Mouse (Mus musculus) heart, embryonic 16.5 days (tissue): ENCODE results near the gene Spg21. TPM values are rescaled to one million over a fixed set of nuclear protein-coding genes. Genes with fewer than 3 reads are reported as not detected.

ENCODE experiments used
- ATAC-seq: fragments of 200-750 bp; cut with Nextera tagmentation; replicated peaks from 2 replicates; pipeline ENCODE4 v1.8.0; 2017; ENCODE audit warnings: moderate number of reproducible peaks; ENCODE audit not compliant: insufficient read depth, low FRiP score; ENCODE audit errors: extremely low read depth
- H3K27ac ChIP-seq: fragments of 300-500 bp; sonication (generic); 2 replicates; pipeline ENCODE4 v1.5.1; 2014; ENCODE audit warnings: mild to moderate bottlenecking, low read length, control low read depth, moderate library complexity
- H3K27me3 ChIP-seq: fragments of 300-500 bp; sonication (generic); 2 replicates; pipeline ENCODE4 v1.6.1; 2014; ENCODE audit warnings: low read length, mixed read lengths; ENCODE audit not compliant: control insufficient read depth, insufficient read depth
- H3K36me3 ChIP-seq: fragments of 300-500 bp; sonication (generic); 2 replicates; pipeline ENCODE4 v1.6.1; 2014; ENCODE audit not compliant: control insufficient read depth, insufficient read depth
- H3K4me1 ChIP-seq: fragments of 300-500 bp; sonication (generic); 2 replicates; pipeline ENCODE4 v1.6.1; 2014; ENCODE audit warnings: low read length, mixed read lengths; ENCODE audit not compliant: control insufficient read depth, insufficient read depth
- H3K4me2 ChIP-seq: fragments of 300-500 bp; sonication (generic); 2 replicates; pipeline ENCODE4 v1.6.1; 2014; ENCODE audit warnings: low read depth, mild to moderate bottlenecking, control low read depth, low read length
- H3K4me3 ChIP-seq: fragments of 300-500 bp; sonication (generic); 2 replicates; pipeline ENCODE4 v1.5.1; 2014; ENCODE audit warnings: mild to moderate bottlenecking, control low read depth, low read length
- H3K9ac ChIP-seq: fragments of 300-500 bp; sonication (generic); 2 replicates; pipeline ENCODE4 v1.6.1; 2014; ENCODE audit warnings: low read length, control low read depth
- H3K9me3 ChIP-seq: fragments of 300-500 bp; sonication (generic); replicated peaks from 2 replicates; pipeline ENCODE4 v1.6.1; 2016; ENCODE audit warnings: low read length; ENCODE audit not compliant: control insufficient read depth
- WGBS: fragments of 180-500 bp; shearing (Covaris S2); extraction: QIAGEN DNeasy Blood & Tissue Kit; methylation state at CpG from one replicate; pipeline ENCODE4 v1.1.7; 2014; 5-methylcytosine and 5-hydroxymethylcytosine counted together
- polyA plus RNA-seq: library from polyadenylated mRNA; unstranded; fragments of >200 nt; fragmentation: Nextera tagmentation; extraction: Ambion mirVana; gene quantifications from 2 replicates; pipeline ENCODE4 v1.2.1, GENCODE M21; 2015

Spg21 gene
- polyA plus RNA-seq, 1 experiment from 2014 or later, result 61.9 TPM

DNA sequence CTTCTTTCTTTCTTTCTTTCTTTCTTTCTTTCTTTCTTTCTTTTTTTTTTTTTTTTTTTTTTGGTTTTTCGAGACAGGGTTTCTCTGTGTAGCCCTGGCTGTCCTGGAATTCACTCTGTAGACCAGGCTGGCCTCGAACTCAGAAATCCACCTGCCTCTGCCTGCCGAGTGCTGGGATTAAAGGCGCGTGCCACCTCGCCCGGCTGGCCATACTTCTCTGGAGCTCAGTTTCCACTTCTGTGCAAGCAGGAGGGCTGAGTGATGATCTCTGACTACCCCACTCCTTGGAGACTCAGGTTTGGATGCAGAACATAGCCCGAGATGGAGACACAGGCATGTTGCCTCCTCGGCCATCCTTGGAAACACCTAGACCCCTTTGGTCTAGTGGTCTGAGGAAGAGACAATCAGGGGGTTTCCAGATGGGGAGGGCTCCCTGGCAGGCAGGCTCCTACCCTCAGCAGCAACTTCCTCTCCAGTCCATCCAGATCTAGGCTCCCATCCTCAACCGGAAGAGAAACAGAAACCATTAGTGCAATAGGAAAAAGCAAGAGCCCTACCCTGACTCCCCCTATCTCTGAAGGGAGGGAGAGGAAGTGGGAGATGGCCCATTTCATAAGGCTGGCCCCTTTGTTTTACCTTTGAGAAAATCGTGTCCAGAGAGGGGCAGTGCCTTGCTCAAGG, 75.2 kb downstream of the Spg21 start:
- Histone ChIP-seq H3K27me3 (no peaks in the 10 kb centered on the region), H3K9ac (no peak overlapping the region), H3K4me2 (no peak overlapping the region), H3K9me3 (no peaks in the 10 kb centered on the region), H3K36me3 (no peaks in the 10 kb centered on the region), H3K4me1 (no peaks in the 10 kb centered on the region; the same call in 1 of the 2 replicates), H3K27ac (peak overlapping the region; percentile 9; the same call in 1 of the 2 replicates), H3K4me3 (no peak overlapping the region)
- WGBS, result 74% methylated on average over 10 of the region's 11 CpGs
- ATAC-seq, result no peak

DNA sequence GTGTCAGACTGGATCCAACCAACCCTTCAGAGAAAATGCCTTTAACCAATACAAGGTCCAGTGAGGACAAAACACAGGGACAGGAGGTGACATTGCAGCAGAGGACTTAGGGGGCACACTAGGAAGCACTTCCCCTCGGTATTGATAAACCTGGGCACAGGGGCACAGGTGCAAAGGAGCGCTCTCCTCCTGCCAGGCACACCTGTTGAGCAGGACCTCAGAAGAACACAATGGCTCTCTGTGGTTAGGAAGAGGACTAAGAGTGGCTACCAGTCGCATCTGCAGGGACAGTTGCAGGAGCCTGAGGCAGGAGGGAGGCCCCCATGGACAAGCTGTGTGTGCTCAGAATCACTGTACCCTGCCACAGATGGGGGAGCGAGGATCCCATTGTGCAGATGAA, 75.7 kb downstream of the Spg21 start:
- Histone ChIP-seq H3K36me3 (no peaks in the 10 kb centered on the region), H3K9me3 (no peaks in the 10 kb centered on the region), H3K4me3 (no peak overlapping the region), H3K27me3 (no peaks in the 10 kb centered on the region), H3K4me1 (peaks cover 4% of the 10 kb centered on the region), H3K4me2 (no peak overlapping the region), H3K27ac (peak overlapping the region; percentile 9; the same call in 1 of the 2 replicates), H3K9ac (no peak overlapping the region)
- 75% methylated on average over 4 of the region's 4 CpGs for WGBS
- ATAC-seq, result no peak

Other genes starting within 250 kb of the Spg21 start
- gene Cilp, start 195.8 kb upstream of the Spg21 start, polyA plus RNA-seq, result 0.08 and 0.14 TPM in 2 replicates
- gene Clpx, start 166.7 kb upstream of the Spg21 start, polyA plus RNA-seq, result 49.0 and 53.5 TPM in 2 replicates
- 5.3 and 5.7 TPM in 2 replicates for gene Pdcd7, start 114.8 kb upstream of the Spg21 start, polyA plus RNA-seq
- 0.13 and 0.42 TPM in 2 replicates for gene Ubap1l, start 99.9 kb upstream of the Spg21 start, polyA plus RNA-seq
- gene Kbtbd13, start 69.3 kb upstream of the Spg21 start, polyA plus RNA-seq, result 1.4 and 1.8 TPM in 2 replicates
- gene Rasl12, start 62.4 kb upstream of the Spg21 start, polyA plus RNA-seq, result 8.4 and 11.6 TPM in 2 replicates
- gene Slc51b, start 38.0 kb upstream of the Spg21 start, polyA plus RNA-seq, result 0.70 TPM in 1 of 2 replicates, not detected in the other
- gene Mtfmt, start 25.2 kb upstream of the Spg21 start, polyA plus RNA-seq, result 13.7 and 15.0 TPM in 2 replicates
- not detected in 2 replicates for gene Ankdd1a, start 59.2 kb downstream of the Spg21 start, polyA plus RNA-seq
- 11.0 and 12.0 TPM in 2 replicates for gene Plekho2, start 119.1 kb downstream of the Spg21 start, polyA plus RNA-seq
- 11.9 and 13.9 TPM in 2 replicates for gene Pif1, start 126.2 kb downstream of the Spg21 start, polyA plus RNA-seq
- gene Rbpms2, start 168.7 kb downstream of the Spg21 start, polyA plus RNA-seq, result 105 and 108 TPM in 2 replicates
- gene Oaz2, start 207.1 kb downstream of the Spg21 start, polyA plus RNA-seq, result 299 and 313 TPM in 2 replicates